Mouse (Mus musculus): ENCODE measurements around the gene Ttc21a. TPM values are rescaled to one million over a fixed set of nuclear protein-coding genes. Genes with fewer than 3 reads are reported as not detected.

The Ttc21a gene
- total and polyA plus RNA-seq, 3 experiments: 0.01 TPM; not detected in 2

DNA sequence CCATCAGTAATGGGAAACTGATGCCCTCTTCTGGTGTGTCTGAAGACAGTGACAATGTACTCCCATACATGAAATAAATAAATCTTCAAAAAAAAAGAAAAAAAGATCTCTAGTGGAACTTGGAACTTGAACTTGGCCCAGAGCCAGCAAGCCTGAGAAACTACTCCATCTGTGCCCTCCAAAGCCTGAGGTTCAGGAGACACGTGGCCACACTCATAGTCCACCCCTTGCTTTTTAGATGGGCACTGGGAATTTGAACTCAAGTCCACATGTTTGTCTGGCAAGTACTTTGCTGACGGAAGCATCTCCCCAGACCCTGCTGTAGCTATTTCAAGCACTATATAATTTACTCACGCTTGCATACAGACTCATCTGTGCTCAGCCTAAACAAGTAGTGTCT, 27.8 kb downstream of the Ttc21a start:
- Histone ChIP-seq H3K9ac (ENCODE audit: control insufficient read depth, low read depth, low read length, poor library complexity, severe bottlenecking) (no peak overlapping the region), H3K9me3 (replicated peaks; ENCODE audit: insufficient read depth, low read length) (no peaks in the 10 kb centered on the region), H3K27me3 (ENCODE audit: control insufficient read depth in 1 of 2, insufficient read depth in 2 of 2, low read length in 2 of 2) (no peaks in the 10 kb centered on the region), H3K79me2 (ENCODE audit: control insufficient read depth, insufficient read depth, low read length, poor library complexity) (no peaks in the 10 kb centered on the region), H3K36me3 (ENCODE audit: control insufficient read depth in 1 of 2, insufficient read depth in 2 of 2, low read length in 2 of 2) (no peaks in the 10 kb centered on the region; a peak in 1 of 4 replicates), H3K4me3 (ENCODE audit: control insufficient read depth in 1 of 2, insufficient read depth in 1 of 2, low read depth in 2 of 2, low read length in 2 of 2) (no peak overlapping the region), H3K4me1 (ENCODE audit: control insufficient read depth in 1 of 2, insufficient read depth in 2 of 2, low read length in 2 of 2) (peaks cover 8 to 14% of the 10 kb centered on the region in 2 experiments; a peak in 3 of 4 replicates), H3K27ac (ENCODE audit: control insufficient read depth, low read depth, low read length) (no peak overlapping the region)
- no peak for DNase-seq (ENCODE audit: low read depth, low spot score)
- TF ChIP-seq MAFK (IDR thresholded peaks at IDR 0.05; ENCODE audit: borderline replicate concordance, low read depth, low read length): no peak
- TF ChIP-seq USF1 (IDR thresholded peaks at IDR 0.05; ENCODE audit: low read depth, low read length): no peak
- TF ChIP-seq SIN3A (IDR thresholded peaks at IDR 0.05; ENCODE audit: low read length): no peak
- TF ChIP-seq EP300 (IDR thresholded peaks at IDR 0.05; ENCODE audit: low read depth in 1 of 2, low read length in 2 of 2): no peak
- TF ChIP-seq CHD2 (IDR thresholded peaks at IDR 0.05; ENCODE audit: low read length): no peak
- no peak for TF ChIP-seq NRF1 (IDR thresholded peaks at IDR 0.05; ENCODE audit: insufficient read depth, low read depth, low read length, poor library complexity, severe bottlenecking)
- no peak for TF ChIP-seq MXI1 (IDR thresholded peaks at IDR 0.05; ENCODE audit: low read depth, low read length)
- no peak for TF ChIP-seq TBP (IDR thresholded peaks at IDR 0.05; ENCODE audit: low read depth, low read length)

DNA sequence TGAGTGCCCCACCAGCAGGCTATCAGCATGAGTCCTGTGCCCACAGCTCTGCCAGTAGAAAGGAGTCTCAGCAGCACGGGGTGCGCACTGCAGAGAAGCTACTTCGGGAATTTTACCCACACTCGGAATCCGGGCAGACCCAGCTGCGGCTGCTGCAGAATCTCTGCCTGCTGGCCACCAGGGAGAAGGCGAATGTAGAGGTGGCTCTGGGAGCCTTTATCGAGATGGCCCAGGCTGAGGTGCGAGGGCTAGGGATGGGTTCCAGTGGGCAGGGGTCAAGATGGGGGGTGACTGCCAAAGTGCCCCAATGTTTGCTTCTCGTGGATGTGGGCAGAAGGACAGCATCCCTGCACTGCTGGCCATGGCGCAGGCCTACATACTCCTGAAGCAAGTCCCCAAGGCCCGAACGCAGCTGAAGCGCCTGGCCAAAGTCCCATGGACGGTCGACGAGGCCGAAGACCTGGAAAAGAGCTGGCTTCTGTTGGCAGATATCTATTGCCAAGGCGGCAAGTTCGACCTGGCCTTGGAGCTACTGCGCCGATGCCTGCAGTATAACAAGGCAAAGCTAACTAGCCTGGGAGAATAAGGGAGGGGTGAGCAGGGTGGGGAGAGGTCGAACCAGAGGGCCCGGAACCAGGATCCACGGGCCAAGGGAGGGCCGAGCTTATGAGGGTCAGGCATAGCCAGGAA, 29.0 kb downstream of the Ttc21a start:
- Histone ChIP-seq H3K27me3 (ENCODE audit: control insufficient read depth in 1 of 2, insufficient read depth in 2 of 2, low read length in 2 of 2) (no peaks in the 10 kb centered on the region), H3K4me3 (ENCODE audit: control insufficient read depth in 1 of 2, insufficient read depth in 1 of 2, low read depth in 2 of 2, low read length in 2 of 2) (no peak overlapping the region), H3K27ac (ENCODE audit: control insufficient read depth, low read depth, low read length) (no peak overlapping the region), H3K9ac (ENCODE audit: control insufficient read depth, low read depth, low read length, poor library complexity, severe bottlenecking) (no peak overlapping the region), H3K36me3 (ENCODE audit: control insufficient read depth in 1 of 2, insufficient read depth in 2 of 2, low read length in 2 of 2) (no peaks in the 10 kb centered on the region; a peak in 1 of 4 replicates), H3K9me3 (replicated peaks; ENCODE audit: insufficient read depth, low read length) (no peaks in the 10 kb centered on the region), H3K4me1 (ENCODE audit: control insufficient read depth in 1 of 2, insufficient read depth in 2 of 2, low read length in 2 of 2) (peaks cover 8 to 14% of the 10 kb centered on the region in 2 experiments; a peak in 3 of 4 replicates), H3K79me2 (ENCODE audit: control insufficient read depth, insufficient read depth, low read length, poor library complexity) (no peaks in the 10 kb centered on the region)
- no peak for DNase-seq (ENCODE audit: low read depth, low spot score)
- no peak for TF ChIP-seq ZMIZ1 (IDR thresholded peaks at IDR 0.05; ENCODE audit: low read depth, low read length)
- TF ChIP-seq EP300 (IDR thresholded peaks at IDR 0.05; ENCODE audit: low read depth in 1 of 2, low read length in 2 of 2): no peak
- no peak for TF ChIP-seq USF2 (IDR thresholded peaks at IDR 0.05; ENCODE audit: borderline replicate concordance in 1 of 2, insufficient read depth in 1 of 2, low read depth in 1 of 2, low read length in 2 of 2)
- no peak for TF ChIP-seq UBTF (IDR thresholded peaks at IDR 0.05; ENCODE audit: borderline replicate concordance, insufficient read depth, low read depth, low read length)
- no peak for TF ChIP-seq CTCF (IDR thresholded peaks at IDR 0.05 in 2 of 3, conservative IDR thresholded peaks at IDR 0.05 in 1 of 3; ENCODE audit: control insufficient read depth in 1 of 3, insufficient read depth in 1 of 3, low read depth in 2 of 3, low read length in 3 of 3, poor library complexity in 1 of 3, severe bottlenecking in 1 of 3)
- no peak for TF ChIP-seq BHLHE40 (IDR thresholded peaks at IDR 0.05; ENCODE audit: borderline replicate concordance, low read depth, low read length)
- TF ChIP-seq JUND (IDR thresholded peaks at IDR 0.05; ENCODE audit: low read depth, low read length): no peak
- TF ChIP-seq ZNF384 (IDR thresholded peaks at IDR 0.05; ENCODE audit: low read depth, low read length): no peak
- no peak for TF ChIP-seq POLR2A (IDR thresholded peaks at IDR 0.05; ENCODE audit: control insufficient read depth in 1 of 2, insufficient read depth in 1 of 2, low read depth in 1 of 2, low read length in 2 of 2, poor library complexity in 1 of 2)
- TF ChIP-seq ETS1 (IDR thresholded peaks at IDR 0.05; ENCODE audit: low read depth, low read length): no peak
- no peak for TF ChIP-seq USF1 (IDR thresholded peaks at IDR 0.05; ENCODE audit: low read depth, low read length)
- TF ChIP-seq TCF12 (IDR thresholded peaks at IDR 0.05; ENCODE audit: low read depth, low read length): no peak
- no peak for TF ChIP-seq SIN3A (IDR thresholded peaks at IDR 0.05; ENCODE audit: low read length)
- TF ChIP-seq RCOR1 (IDR thresholded peaks at IDR 0.05; ENCODE audit: low read depth, low read length): no peak
- no peak for TF ChIP-seq ZC3H11A (IDR thresholded peaks at IDR 0.05; ENCODE audit: low read depth, low read length)
- no peak for TF ChIP-seq SMC3 (IDR thresholded peaks at IDR 0.05; ENCODE audit: low read depth, low read length)
